Mouse (Mus musculus): ENCODE data around the gene Stk33. TPM values are rescaled to one million over a fixed set of nuclear protein-coding genes. Genes with fewer than 3 reads are reported as not detected.
"Not testable (repeated sequence)": the region's sequence is repeated elsewhere in the genome, so short reads cannot be mapped to it uniquely, and the experiment has no call there.

Gene Stk33
- polyA plus RNA-seq, 1 experiment from 2014 or later: 5.8 TPM

DNA sequence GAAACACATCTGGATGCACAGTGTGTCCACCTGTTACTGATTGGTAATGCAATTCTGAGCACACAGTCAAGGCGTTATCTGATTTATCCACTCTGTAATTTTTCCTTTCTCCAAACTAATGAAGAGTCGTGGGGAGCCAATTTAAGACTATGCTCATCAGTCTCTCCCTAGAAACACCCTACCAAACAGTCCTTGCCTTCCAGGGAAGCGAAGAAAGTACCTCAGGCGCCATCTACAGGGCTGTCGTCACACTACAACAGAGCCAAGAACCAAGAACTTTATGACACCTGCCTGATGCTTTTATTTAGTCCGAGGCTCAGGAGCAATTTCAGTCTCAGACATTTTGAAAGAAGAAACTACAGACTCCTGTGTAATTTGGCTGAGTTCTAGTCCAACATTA, 6.1 kb upstream of the Stk33 start:
- no peak overlapping the region for H3K27ac ChIP-seq (replicated peaks)
- peaks cover 2% of the 10 kb centered on the region for H3K4me1 ChIP-seq
- no peak overlapping the region for H3K9ac ChIP-seq (replicated peaks)
- no peak overlapping the region for H3K4me2 ChIP-seq (replicated peaks)
- 5% methylated on average over 6 of the region's 6 CpGs for WGBS
- no peaks in the 10 kb centered on the region for H3K27me3 ChIP-seq
- peak; percentile 53 for ATAC-seq (replicated peaks)
- no peaks in the 10 kb centered on the region; the same call in 1 of the 2 replicates for H3K36me3 ChIP-seq
- no peak overlapping the region for H3K4me3 ChIP-seq
- no peaks in the 10 kb centered on the region for H3K9me3 ChIP-seq

DNA sequence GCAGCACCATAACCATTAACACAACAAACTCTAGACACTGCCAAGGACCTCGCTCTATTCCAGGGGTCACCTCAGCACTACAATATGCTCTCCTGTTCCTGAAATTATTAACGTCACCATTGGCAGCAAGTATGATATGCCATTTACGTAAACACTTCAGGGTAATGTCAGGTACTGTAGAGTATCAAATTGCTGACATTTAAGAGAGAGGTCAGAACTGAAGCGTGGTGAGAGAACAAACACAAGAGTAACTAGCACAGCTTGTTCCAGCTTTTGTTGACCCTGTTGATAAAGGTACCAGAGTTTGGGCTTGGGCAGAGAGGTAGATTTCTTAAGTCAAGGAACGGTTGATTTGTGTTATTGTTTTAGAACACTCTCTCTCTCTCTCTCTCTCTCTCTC, 3.9 kb upstream of the Stk33 start:
- Histone ChIP-seq H3K27me3 (no peaks in the 10 kb centered on the region; the same call in 1 of the 2 replicates), H3K27ac (replicated peaks) (no peak overlapping the region), H3K9me3 (no peaks in the 10 kb centered on the region), H3K4me3 (no peak overlapping the region), H3K4me1 (peaks cover 18% of the 10 kb centered on the region), H3K9ac (replicated peaks) (no peak overlapping the region), H3K36me3 (no peaks in the 10 kb centered on the region), H3K4me2 (replicated peaks) (no peak overlapping the region)
- WGBS: 86% methylated on average over 5 of the region's 5 CpGs
- ATAC-seq (replicated peaks): no peak

GRCm38 (mm10) chr7:109440697-109441269, 1.9 kb upstream of the Stk33 start:
- Histone ChIP-seq H3K4me2 (replicated peaks) (no peak overlapping the region), H3K4me1 (peaks cover 18% of the 10 kb centered on the region)

DNA sequence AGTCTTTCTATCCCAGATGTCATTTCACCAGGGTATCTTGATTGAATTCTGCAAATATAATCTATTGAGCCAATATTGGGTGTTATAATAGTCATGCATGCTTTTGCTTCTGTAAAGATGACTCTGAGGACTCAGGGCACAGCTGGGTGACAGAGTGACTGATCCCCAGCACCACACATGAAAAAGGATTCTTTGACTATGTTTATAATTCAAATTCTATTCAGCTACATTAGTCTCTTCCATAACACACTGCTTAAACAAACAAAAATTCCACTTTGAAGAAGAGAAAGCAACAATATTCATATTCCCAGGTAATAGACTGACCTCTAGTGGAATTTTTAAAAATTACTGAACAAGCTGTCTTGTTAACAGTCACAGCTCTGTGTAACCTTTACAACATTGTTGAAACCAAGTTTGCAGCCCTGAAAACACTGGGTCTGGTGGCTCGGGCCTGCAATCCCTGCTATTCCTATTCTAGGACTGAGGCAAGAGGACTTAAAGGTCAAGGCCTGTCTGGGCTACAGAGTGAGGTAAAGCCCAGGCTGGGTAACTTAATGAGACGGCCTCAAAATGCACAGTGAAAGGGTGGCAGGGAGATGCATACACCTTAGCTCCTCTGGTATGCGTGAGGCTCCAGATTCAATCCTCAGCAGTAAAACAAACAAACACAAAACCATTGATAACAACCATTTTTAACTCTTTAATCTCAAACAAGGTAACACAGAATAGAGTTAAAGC, 14.3 kb downstream of the Stk33 start:
- 61% methylated on average over 3 of the region's 3 CpGs for WGBS
- H3K4me2 ChIP-seq (replicated peaks): no peak overlapping the region
- peak; percentile 80 for ATAC-seq (replicated peaks)
- H3K9ac ChIP-seq (replicated peaks): no peak overlapping the region
- no peaks in the 10 kb centered on the region for H3K9me3 ChIP-seq
- 0 out of 2 replicates have a peak, but pooled peaks cover 7% of the 10 kb centered on the region for H3K27me3 ChIP-seq
- H3K27ac ChIP-seq (replicated peaks): no peak overlapping the region
- no peaks in the 10 kb centered on the region for H3K4me1 ChIP-seq
- H3K4me3 ChIP-seq: no peak overlapping the region
- H3K36me3 ChIP-seq: no peaks in the 10 kb centered on the region

More at GRCm38 (mm10) chr7:109440697-109441269, 1.9 kb upstream of the Stk33 start:
- no peak overlapping the region for H3K27ac ChIP-seq (replicated peaks)
- H3K9me3 ChIP-seq: no peaks in the 10 kb centered on the region
- no peak overlapping the region for H3K9ac ChIP-seq (replicated peaks)
- no peak for ATAC-seq (replicated peaks)
- H3K36me3 ChIP-seq: no peaks in the 10 kb centered on the region
- no peaks in the 10 kb centered on the region; the same call in 1 of the 2 replicates for H3K27me3 ChIP-seq
- WGBS: 88% methylated on average over 9 of the region's 9 CpGs
- no peak overlapping the region for H3K4me3 ChIP-seq

DNA sequence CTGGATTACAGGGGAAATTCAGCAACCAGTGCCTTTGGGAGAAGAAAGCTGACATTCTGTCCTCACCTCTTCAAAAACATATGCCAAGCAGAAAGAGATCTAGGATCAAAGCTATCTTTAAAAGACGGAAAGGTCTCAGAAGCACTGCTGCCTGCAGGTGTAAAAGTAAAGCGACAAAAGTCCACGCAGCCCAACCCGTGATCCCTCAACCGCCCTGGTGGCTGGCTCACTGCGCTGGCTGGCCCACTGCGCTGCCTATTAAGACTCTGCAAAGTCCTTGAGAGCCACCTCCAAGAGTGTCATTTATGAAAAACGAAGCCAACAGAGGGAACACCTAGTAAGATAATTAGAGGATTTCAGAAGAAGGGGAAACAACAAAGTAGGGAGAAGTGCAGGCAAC, 16.1 kb downstream of the Stk33 start:
- Histone ChIP-seq H3K36me3 (no peaks in the 10 kb centered on the region), H3K9me3 (no peaks in the 10 kb centered on the region), H3K9ac (replicated peaks) (no peak overlapping the region), H3K4me2 (replicated peaks) (no peak overlapping the region), H3K4me1 (no peaks in the 10 kb centered on the region), H3K27me3 (0 out of 2 replicates have a peak, but pooled peaks cover 4% of the 10 kb centered on the region), H3K27ac (replicated peaks) (no peak overlapping the region), H3K4me3 (no peak overlapping the region)
- no peak for ATAC-seq (replicated peaks)
- 72% methylated on average over 8 of the region's 8 CpGs for WGBS

DNA sequence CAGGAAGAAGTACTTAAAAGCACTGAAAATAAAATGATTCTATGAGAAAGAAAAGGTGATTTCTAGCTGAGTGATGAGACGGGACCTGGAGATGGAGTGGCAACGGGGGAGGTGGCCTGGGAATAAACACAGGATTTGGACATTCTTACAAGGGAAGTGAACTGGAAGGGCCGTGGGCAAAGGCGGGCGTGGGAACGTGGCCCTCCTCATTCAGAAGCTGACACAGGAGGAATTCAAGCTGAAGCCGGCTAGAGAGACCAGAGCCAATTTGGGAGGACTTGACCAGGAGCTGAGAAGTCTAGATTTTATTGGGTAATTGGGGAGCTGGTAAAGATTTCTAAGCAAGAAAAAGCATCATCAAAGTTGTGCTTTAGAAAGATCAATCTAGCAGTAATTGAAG, 33.4 kb downstream of the Stk33 start:
- no peaks in the 10 kb centered on the region for H3K36me3 ChIP-seq
- WGBS: 20% methylated on average over 7 of the region's 7 CpGs
- no peak overlapping the region for H3K27ac ChIP-seq (replicated peaks)
- no peaks in the 10 kb centered on the region for H3K9me3 ChIP-seq
- no peak for ATAC-seq (replicated peaks)
- no peak overlapping the region for H3K4me3 ChIP-seq
- no peak overlapping the region for H3K4me2 ChIP-seq (replicated peaks)
- H3K9ac ChIP-seq (replicated peaks): no peak overlapping the region
- no peaks in the 10 kb centered on the region for H3K27me3 ChIP-seq
- peaks cover 3% of the 10 kb centered on the region; the same call in 1 of the 2 replicates for H3K4me1 ChIP-seq

DNA sequence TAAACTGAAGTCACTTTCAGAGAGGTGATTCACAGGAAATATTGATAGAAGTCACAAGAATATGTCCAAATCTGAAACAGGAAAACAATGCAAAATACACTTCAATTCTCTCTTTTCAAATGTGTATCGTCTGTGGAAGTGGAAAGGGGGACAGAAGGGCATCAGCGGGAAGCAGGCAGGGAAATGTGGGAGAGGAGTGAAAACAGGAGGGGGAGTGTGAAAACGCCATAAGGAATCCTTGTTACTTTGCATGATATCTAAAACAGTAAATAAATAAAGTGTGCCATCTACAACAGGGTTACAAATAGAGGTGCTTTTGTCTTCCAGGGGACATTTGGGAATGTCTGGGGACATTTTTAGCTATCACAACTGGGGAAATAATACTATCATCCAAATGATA, 39.6 kb downstream of the Stk33 start:
- WGBS: 49% methylated on average over 3 of the region's 3 CpGs
- no peaks in the 10 kb centered on the region for H3K4me1 ChIP-seq
- H3K4me2 ChIP-seq (replicated peaks): no peak overlapping the region
- no peak overlapping the region for H3K4me3 ChIP-seq
- ATAC-seq (replicated peaks): no peak
- no peaks in the 10 kb centered on the region for H3K9me3 ChIP-seq
- H3K27ac ChIP-seq (replicated peaks): peak overlapping the region; percentile 27; the same call in 1 of the 2 replicates
- no peaks in the 10 kb centered on the region for H3K36me3 ChIP-seq
- H3K9ac ChIP-seq (replicated peaks): no peak overlapping the region
- H3K27me3 ChIP-seq: no peaks in the 10 kb centered on the region

- ATAC-seq (replicated peaks): no peak
- no peak overlapping the region for H3K27ac ChIP-seq (replicated peaks)
- no peaks in the 10 kb centered on the region for H3K36me3 ChIP-seq
- H3K27me3 ChIP-seq: no peaks in the 10 kb centered on the region
- 65% methylated on average over 1 of the region's 1 CpGs for WGBS
- H3K4me1 ChIP-seq: no peaks in the 10 kb centered on the region
- H3K4me3 ChIP-seq: no peak overlapping the region
- no peak overlapping the region for H3K9ac ChIP-seq (replicated peaks)
- no peak overlapping the region for H3K4me2 ChIP-seq (replicated peaks)
- H3K9me3 ChIP-seq: no peaks in the 10 kb centered on the region
Measured at GRCm38 (mm10) chr7:109381131-109381530, 57.8 kb downstream of the Stk33 start.

- not testable (repeated sequence) for H3K4me1 ChIP-seq; ATAC-seq (replicated peaks); H3K27me3 ChIP-seq; H3K36me3 ChIP-seq; H3K9ac ChIP-seq (replicated peaks); H3K4me3 ChIP-seq; H3K9me3 ChIP-seq; H3K27ac ChIP-seq (replicated peaks); H3K4me2 ChIP-seq (replicated peaks)
- 94% methylated on average over 6 of the region's 6 CpGs for WGBS
Measured at GRCm38 (mm10) chr7:109373556-109373955, 65.3 kb downstream of the Stk33 start.

- H3K4me1 ChIP-seq: no peaks in the 10 kb centered on the region
- H3K4me3 ChIP-seq: no peak overlapping the region
- H3K9me3 ChIP-seq: no peaks in the 10 kb centered on the region
- 29% methylated on average over 5 of the region's 5 CpGs for WGBS
- H3K4me2 ChIP-seq (replicated peaks): no peak overlapping the region
- no peak overlapping the region for H3K9ac ChIP-seq (replicated peaks)
- no peak overlapping the region for H3K27ac ChIP-seq (replicated peaks)
- no peak for ATAC-seq (replicated peaks)
- no peaks in the 10 kb centered on the region for H3K27me3 ChIP-seq
- H3K36me3 ChIP-seq: no peaks in the 10 kb centered on the region
Measured at GRCm38 (mm10) chr7:109358435-109359187, 80.3 kb downstream of the Stk33 start.

DNA sequence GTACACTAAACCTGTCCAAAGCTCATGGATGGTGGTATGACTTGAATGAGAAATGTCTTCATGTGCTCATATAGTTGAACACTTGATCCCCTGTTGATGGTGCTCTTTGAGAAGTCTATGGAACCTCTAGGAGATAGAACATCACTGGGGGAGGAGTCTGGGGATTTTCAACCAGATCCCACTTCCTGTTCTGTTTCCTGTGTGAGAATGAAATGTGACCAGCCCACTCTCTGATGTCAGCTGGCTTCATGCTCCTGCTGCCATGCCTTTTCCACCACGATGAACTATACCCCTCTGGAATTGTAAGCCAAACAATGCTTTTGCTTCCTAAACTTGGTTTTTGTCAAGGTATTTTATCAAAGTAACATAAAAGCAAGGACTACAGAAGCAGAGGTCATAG, 81.0 kb downstream of the Stk33 start:
- ATAC-seq (replicated peaks): no peak
- Histone ChIP-seq H3K4me1 (no peaks in the 10 kb centered on the region), H3K27me3 (no peaks in the 10 kb centered on the region), H3K9me3 (no peaks in the 10 kb centered on the region), H3K36me3 (no peaks in the 10 kb centered on the region), H3K4me3 (no peak overlapping the region), H3K4me2 (replicated peaks) (no peak overlapping the region), H3K9ac (replicated peaks) (no peak overlapping the region), H3K27ac (replicated peaks) (no peak overlapping the region)
- 81% methylated on average over 1 of the region's 1 CpGs for WGBS

DNA sequence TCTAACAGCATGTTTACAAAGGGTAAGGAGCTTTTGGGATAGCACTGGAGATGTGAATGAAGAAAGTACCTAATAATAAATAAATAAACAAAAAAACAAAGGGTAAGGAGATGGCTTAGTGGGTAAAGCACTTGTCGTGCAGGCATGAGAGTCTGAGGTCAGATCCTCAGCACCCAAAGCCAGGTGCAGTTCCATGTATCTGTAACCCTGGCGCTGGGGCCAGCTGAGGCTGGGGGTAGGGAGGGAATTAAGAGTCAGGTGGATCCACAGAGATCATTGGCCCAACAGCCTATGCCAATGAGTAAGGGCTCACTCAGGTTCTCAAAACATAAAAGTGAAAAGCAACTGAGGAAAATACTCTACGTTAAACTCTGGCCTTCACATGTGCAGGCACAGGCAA, 91.6 kb downstream of the Stk33 start:
- WGBS: 82% methylated on average over 3 of the region's 3 CpGs
- no peak for ATAC-seq (replicated peaks)
- Histone ChIP-seq H3K9me3 (no peaks in the 10 kb centered on the region), H3K4me1 (no peaks in the 10 kb centered on the region), H3K4me3 (no peak overlapping the region), H3K27ac (replicated peaks) (no peak overlapping the region), H3K4me2 (replicated peaks) (no peak overlapping the region), H3K9ac (replicated peaks) (no peak overlapping the region), H3K27me3 (no peaks in the 10 kb centered on the region), H3K36me3 (no peaks in the 10 kb centered on the region)
